10 mouse cellular contexts compared by ENCODE assay signal in the genomic region with DNA sequence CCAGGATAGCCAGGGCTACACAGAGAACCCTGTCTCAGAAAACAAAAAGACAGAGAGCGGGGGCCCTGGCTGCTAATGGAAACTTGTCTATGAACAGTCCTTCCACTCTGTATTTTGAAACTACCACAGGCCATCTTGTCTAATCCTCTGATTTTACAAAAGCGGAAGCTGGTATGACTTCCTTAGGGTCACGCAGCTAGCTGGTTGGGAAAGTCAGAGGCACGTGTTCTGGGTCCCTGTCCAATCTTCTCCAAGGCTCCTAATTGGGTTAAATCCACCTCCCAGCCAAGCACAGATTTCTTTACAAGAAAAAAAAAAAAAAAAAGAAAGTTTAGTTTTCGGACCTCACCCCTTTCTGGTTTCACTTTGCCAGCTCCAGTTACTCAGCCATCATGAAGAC. TPM values are rescaled to one million over a fixed set of nuclear protein-coding genes. Genes with fewer than 3 reads are reported as not detected.
DNase-seq lines count a peak whose midpoint lies in the region; ATAC-seq and TF ChIP-seq lines count a peak whose summit lies in the region.
"Had no signal": no experiment of that assay in that cellular context is flagged by ENCODE, and none has a peak within 500 bp of the region (broad histone marks: within the 10 kb centered on the region; RNA-seq: fewer than 3 reads in every experiment).

No protein-coding gene starts in this region.

- no peaks in the 10 kb centered on the region for H3K36me3 ChIP-seq in lung, postnatal 0 days (ENCODE audit: insufficient read depth, low read length)
- H3K36me3 ChIP-seq: heart, embryonic 15.5 days had no signal

- TF ChIP-seq CTCF in gastrocnemius, adult 2 months (IDR thresholded peaks at IDR 0.05), result no peak
- no peak for TF ChIP-seq CTCF in lung, postnatal 0 days (IDR thresholded peaks at IDR 0.05)
- TF ChIP-seq CTCF in lung, adult 2 months (IDR thresholded peaks at IDR 0.05; ENCODE audit: insufficient read depth, low read length), result no peak
- no peak for TF ChIP-seq CTCF in cortical plate, adult 2 months (IDR thresholded peaks at IDR 0.05; ENCODE audit: extremely low read depth, insufficient read depth, low read length)

- H3K27me3 ChIP-seq in lung, postnatal 0 days (replicated peaks; ENCODE audit: insufficient read depth, low read length), result no peaks in the 10 kb centered on the region
- H3K27me3 ChIP-seq: heart, embryonic 15.5 days had no signal

- H3K4me1 ChIP-seq in lung, postnatal 0 days (ENCODE audit: insufficient read depth, low read depth, low read length), result no peaks in the 10 kb centered on the region
- peaks cover 17% of the 10 kb centered on the region for H3K4me1 ChIP-seq in lung, adult 2 months (ENCODE audit: control insufficient read depth, insufficient read depth, low read length)
- H3K4me1 ChIP-seq in cortical plate, adult 2 months (ENCODE audit: control insufficient read depth, insufficient read depth, low read length), result peaks cover 2% of the 10 kb centered on the region; the same call in 1 of the 2 replicates

- WGBS in lung, postnatal 0 days, result 87% methylated on average over 5 of the region's 5 CpGs
- WGBS in lung, adult 2 months, result 53% methylated on average over 5 of the region's 5 CpGs

- H3K4me2 ChIP-seq in lung, postnatal 0 days (replicated peaks; ENCODE audit: low read depth, low read length), result no peak overlapping the region
- H3K4me2 ChIP-seq: heart, embryonic 15.5 days had no signal

- ATAC-seq in lung, postnatal 0 days, result no peak

- H3K9ac ChIP-seq in lung, postnatal 0 days (replicated peaks; ENCODE audit: low read depth), result no peak overlapping the region
- H3K9ac ChIP-seq: heart, embryonic 15.5 days had no signal

- H3K4me3 ChIP-seq in gastrocnemius, adult 2 months, result no peak overlapping the region
- H3K4me3 ChIP-seq in lung, postnatal 0 days (ENCODE audit: low read depth, low read length), result no peak overlapping the region
- H3K4me3 ChIP-seq in lung, adult 2 months (replicated peaks; ENCODE audit: extremely low read depth, low read depth, low read length), result no peak overlapping the region
- no peak overlapping the region for H3K4me3 ChIP-seq in cortical plate, adult 2 months (ENCODE audit: insufficient read depth, low read length)
- H3K4me3 ChIP-seq: heart, embryonic 15.5 days had no signal

- no peak for DNase-seq in gastrocnemius, adult 2 months
- no peak for DNase-seq in gastrocnemius, postnatal 10 days
- DNase-seq in lung, postnatal 0 days (ENCODE audit: low spot score), result peak; percentile 38
- no peak for DNase-seq in lung, adult 2 months
- DNase-seq in retina, postnatal 1 day, result no peak
- no peak for DNase-seq in thymus, postnatal 14 days
- no peak for DNase-seq in T-cell, adult 2 months (ENCODE audit: low spot score)
- DNase-seq: left cerebral cortex, postnatal 4 days had no signal

- H3K27ac ChIP-seq in gastrocnemius, adult 2 months, result peak overlapping the region; percentile 50; the same call in 1 of the 2 replicates
- H3K27ac ChIP-seq in lung, postnatal 0 days (ENCODE audit: low read length), result no peak overlapping the region
- H3K27ac ChIP-seq in cortical plate, adult 2 months (ENCODE audit: insufficient read depth, low read length), result peak overlapping the region; percentile 54; the same call in 1 of the 2 replicates
- H3K27ac ChIP-seq: heart, embryonic 15.5 days had no signal

- no peaks in the 10 kb centered on the region for H3K9me3 ChIP-seq in lung, postnatal 0 days (ENCODE audit: low read length)
- H3K9me3 ChIP-seq: heart, embryonic 15.5 days had no signal

- TF ChIP-seq POLR2A in lung, adult 2 months (IDR thresholded peaks at IDR 0.05; ENCODE audit: borderline replicate concordance, extremely low read depth, low read depth, low read length), result no peak
- TF ChIP-seq POLR2A in cortical plate, adult 2 months (IDR thresholded peaks at IDR 0.05; ENCODE audit: extremely low read depth, insufficient read depth, low read length), result no peak

- intact Hi-C loops in gastrocnemius, adult 2 months (cut with DNase I), result no loop called here

- TF ChIP-seq EP300 in lung, postnatal 0 days (IDR thresholded peaks at IDR 0.05), result no peak

RNA-seq across cellular contexts. Expression of gene Rab31, which starts 45.8 kb away (rescaled TPM):
- 1 to 10 TPM; 3.4 to 7.4 TPM for total RNA-seq in gastrocnemius, adult 2 months (2021)
- 10 to 100 TPM; 22.0 to 24.1 TPM for total RNA-seq in gastrocnemius, postnatal 10 days (2021)
- 33.3 and 33.5 TPM in 2 replicates for polyA plus RNA-seq in lung, postnatal 0 days (2015; fragmentation: Nextera tagmentation; extraction: Ambion mirVana)
- polyA plus RNA-seq in lung, adult 2 months (2012; rRNA removed), result 33.2 and 48.9 TPM in 2 replicates
- polyA plus RNA-seq in cortical plate, adult 2 months (2012; rRNA removed), result 78.3 and 84.6 TPM in 2 replicates

RNA-seq across cellular contexts. Expression of gene Ppp4r1, which starts 55.6 kb away (rescaled TPM):
- 10 to 100 TPM; 24.8 to 30.3 TPM for total RNA-seq in gastrocnemius, adult 2 months (2021)
- total RNA-seq in gastrocnemius, postnatal 10 days (2021), result 10 to 100 TPM; 36.3 to 41.9 TPM
- 21.2 and 26.5 TPM in 2 replicates for polyA plus RNA-seq in lung, postnatal 0 days (2015; fragmentation: Nextera tagmentation; extraction: Ambion mirVana)
- polyA plus RNA-seq in lung, adult 2 months (2012; rRNA removed), result 34.7 and 45.5 TPM in 2 replicates
- polyA plus RNA-seq in cortical plate, adult 2 months (2012; rRNA removed), result 72.1 and 79.9 TPM in 2 replicates
